Mouse (Mus musculus): Measurements from ENCODE around the gene Frmd4a.
"Not testable (repeated sequence)": the region's sequence is repeated elsewhere in the genome, so short reads cannot be mapped to it uniquely, and the experiment has no call there.

Frmd4a gene

DNA sequence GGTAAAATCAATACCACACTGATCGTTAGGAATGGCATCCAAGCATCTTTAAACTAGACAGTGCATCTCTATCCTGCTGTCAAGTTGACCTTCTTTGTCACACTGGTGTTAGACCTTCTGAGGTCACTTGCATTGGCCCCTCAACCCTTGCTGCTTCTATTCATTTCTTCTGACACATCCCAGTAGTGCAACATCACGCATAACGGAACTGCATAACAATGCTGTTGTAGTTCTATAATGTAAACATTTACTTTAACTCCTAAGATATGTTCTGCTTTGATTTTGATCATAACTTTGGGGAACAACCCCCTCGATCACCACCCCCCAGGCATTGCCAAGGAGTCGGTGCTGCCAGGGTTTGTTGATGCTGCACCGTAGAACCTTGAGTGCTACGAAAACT lies 558.5 kb downstream of the Frmd4a start:
- DNase-seq (ENCODE audit: low spot score in 2 of 2): no peak

DNA sequence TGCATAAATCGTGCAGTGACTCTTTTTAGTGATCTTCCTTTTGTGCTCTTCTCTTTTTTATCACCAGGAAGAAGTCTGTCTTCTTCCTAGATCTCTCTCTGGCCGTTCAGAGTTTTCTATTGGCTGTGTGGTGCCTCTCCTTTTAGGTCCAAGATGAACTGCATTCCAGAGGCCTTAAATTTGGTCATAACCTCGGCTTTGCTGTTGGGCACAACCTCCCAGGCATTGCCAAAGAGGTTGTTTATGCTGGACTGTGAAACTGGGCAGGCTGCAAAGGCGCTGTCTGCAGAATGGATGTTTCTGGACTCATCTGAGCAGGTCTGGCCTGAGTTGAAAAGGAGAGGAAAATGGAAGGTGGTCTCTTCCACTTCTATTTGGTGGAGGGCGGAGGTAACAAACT lies 560.8 kb downstream of the Frmd4a start:
- no peak for DNase-seq (ENCODE audit: low spot score in 2 of 2)

DNA sequence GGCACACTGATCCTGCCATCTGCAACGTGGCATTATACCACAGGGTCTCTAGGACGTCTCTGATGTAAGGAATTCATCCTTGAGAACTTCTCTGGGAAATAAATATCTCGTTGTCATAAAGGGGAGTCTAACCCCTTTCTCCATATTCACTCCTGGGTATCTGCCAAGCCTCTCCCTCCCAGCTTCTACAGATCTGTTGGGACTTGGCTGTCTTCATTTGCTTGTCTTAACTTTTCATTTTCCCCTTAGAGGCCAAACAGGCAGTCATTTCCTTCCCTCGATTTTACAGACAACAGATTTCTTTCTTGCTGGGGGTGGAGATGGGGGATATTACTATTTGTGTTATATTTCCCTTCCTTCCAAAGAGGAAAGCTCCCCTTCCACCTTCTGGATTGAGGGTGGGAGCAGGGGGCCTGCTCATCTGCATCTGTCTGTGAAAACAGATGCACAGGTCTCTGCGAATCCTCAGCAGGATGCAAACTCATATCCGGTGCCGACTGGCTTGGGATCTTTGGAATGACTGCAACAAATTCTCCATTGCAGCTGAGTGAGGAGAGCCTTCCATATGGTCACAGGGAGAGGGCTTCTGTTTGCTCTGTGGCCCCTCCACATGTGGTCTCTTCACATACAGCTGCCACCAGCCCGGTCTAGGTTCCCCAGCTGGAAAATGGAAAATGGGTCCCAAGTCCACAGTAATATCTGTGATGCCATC lies 562.0 kb downstream of the Frmd4a start:
- no peak for DNase-seq (ENCODE audit: low spot score in 2 of 2)

DNA sequence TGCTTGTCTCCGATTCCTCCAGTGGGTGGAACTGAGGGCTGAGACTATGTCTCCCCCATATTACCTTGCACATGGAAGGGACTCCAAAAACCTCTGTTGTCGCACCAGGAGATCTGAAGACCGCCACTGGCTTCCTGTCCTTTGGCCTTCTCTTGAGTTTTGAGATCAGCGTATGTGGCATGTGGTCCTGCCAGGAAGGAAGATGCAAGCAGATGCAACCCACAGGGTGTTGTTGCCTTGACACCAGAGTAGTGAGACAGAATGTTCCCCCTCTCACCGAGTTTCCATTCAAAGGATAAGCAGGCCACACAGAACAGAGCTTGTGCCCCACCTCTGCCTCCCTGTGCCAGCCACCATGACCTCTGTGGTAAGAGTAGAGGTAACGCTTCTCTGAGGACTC lies 563.1 kb downstream of the Frmd4a start:
- no peak for DNase-seq (ENCODE audit: low spot score in 2 of 2)

DNA sequence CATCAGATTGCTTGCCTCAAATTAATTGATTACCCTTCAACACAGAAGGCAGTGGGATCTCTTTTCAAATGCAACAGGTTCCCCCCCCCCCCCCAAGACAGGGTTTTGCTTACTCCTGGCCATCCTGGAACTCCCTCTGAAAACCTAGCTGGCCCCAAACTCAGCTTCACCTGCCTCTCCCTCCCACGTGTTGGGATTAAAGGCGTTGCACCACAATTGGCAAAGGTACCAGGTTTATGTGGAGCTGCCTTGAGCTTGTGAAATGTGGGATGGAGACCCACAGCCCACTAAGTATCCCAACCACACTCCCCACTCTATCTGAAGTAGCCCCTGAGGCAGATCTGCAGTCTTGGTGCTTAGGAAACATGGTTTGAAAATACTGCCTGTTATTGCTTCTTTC lies 565.4 kb downstream of the Frmd4a start:
- DNase-seq (ENCODE audit: low spot score in 2 of 2): no peak

DNA sequence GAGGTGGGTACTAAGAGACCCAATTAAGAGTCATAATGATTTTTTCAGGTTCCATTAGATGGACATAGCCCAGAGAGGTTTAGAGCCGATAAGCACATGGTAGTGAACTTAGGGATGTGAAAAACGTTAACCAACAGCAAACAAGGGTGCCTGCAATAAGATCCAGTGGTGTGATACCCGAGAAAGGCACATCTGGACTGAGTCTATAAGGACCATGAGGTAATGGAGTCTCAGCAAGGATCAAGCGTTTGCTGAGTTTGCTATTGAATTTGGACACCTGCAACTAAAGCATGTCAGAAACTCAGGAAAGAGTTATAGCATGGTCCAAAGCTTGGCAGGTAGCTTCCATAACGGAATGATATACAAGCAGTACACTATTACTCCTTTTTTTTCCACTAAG lies 566.7 kb downstream of the Frmd4a start:
- no peak for DNase-seq (ENCODE audit: low spot score in 2 of 2)

DNA sequence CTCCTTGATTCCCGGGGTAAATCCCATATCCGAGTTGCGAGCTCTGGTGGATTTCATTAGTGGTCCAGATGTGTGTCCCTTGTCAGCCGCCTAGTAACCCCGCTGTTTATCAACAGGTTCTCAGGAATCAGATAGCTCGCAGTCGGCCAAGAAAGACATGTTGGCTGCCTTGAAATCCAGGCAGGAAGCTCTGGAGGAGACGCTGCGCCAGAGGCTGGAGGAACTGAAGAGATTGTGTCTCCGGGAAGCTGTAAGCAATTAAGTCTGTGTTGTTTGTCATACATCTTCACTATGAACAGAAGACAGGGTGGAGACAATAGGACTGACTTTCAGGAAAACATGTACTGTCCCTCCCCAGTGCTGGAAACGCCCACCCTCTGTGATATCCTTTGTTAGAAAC lies 568.7 kb downstream of the Frmd4a start:
- no peak for DNase-seq (ENCODE audit: low spot score in 2 of 2)

DNA sequence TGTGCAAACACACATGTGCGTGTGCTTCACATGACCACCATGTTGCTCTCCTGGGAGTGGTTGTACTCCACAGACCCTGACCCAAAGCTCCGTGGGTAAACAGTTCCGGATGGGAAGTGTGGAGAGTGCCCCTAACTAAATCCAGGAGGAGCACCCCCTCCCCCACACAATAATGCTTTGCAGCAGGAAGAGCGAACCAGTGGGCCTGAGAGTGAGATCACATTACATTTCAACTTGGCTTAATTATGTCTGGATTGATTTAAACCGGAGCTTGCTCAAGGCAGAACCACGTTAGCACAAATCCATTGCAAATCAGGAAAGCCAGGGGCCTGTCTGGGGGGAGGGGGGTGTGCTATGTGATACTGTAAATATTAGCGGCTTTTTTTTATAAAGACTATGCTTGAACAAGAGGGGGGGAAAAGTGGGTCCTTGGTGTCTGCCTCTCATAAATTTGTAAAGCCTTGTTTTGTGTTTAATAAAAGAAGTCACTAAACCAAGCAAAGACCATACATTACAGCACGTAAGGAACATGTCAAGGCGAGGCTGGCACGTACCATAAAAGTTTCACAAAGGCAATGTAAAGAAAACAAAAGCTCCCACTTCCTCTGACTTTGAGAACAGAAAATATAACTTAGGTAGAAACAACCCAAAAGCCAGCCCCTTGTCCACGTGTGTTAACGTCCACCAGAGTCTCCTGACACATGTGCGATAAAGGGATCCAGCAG lies 570.3 kb downstream of the Frmd4a start:
- no peak for DNase-seq (ENCODE audit: low spot score in 2 of 2)

DNA sequence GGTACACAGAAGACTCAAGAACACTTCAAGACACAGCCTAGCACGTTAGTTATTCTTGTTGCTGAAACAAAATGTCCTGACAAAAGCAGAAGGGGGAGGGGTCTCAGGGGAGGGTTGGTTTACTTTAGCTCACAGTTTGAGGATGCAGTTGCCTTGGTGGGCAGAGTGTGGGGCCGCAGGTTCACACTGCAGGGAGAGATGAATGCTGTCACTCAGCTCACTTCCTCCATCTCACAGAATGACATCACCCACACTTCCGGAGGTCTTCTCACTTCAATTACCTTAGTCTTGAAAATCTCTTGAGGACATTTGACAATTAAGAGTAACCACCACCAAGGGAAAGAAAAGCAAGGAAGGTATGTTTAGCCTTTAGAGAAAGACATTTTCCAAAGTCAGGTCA lies 574.1 kb downstream of the Frmd4a start:
- no peak for DNase-seq (ENCODE audit: low spot score in 2 of 2)

DNA sequence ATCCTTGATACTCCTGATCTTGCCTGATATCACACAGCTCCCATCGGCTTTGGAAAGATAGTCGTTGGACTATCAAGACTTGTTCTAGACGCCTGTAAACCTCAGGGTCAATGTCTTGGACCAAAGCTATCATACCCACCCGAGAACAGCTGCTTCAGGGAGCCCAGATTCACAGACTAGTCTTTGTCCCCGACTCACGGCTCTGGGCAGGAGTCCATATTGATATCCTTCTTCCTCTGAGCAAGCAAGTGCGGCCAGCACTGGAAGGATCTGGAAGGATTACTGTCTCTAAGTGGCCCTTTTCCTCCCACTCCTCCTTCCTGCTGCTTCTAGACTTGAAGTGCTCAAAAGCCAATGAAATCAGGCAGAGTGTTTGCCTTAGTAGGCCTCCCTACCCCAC lies 575.1 kb downstream of the Frmd4a start:
- DNase-seq (ENCODE audit: low spot score in 2 of 2): no peak

DNA sequence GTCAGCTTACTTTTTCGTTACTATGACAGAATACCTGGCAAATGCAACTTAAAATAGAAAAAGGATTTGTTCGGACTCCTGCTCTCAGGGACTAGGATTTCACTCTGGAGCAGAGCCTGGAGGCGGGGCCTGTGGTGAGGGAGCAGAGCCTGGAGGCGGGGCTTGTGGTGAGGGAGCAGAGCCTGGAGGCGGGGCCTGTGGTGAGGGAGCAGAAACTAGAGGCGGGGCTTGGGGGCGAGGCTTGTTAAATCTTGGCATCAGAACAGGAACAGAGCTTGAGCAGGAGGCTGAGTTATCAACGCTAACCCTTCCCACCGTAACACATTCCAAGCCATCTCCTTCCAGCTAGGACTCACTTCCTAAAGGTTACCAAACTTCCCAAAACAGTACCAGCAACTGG lies 575.9 kb downstream of the Frmd4a start:
- DNase-seq (ENCODE audit: low spot score in 2 of 2): no peak

DNA sequence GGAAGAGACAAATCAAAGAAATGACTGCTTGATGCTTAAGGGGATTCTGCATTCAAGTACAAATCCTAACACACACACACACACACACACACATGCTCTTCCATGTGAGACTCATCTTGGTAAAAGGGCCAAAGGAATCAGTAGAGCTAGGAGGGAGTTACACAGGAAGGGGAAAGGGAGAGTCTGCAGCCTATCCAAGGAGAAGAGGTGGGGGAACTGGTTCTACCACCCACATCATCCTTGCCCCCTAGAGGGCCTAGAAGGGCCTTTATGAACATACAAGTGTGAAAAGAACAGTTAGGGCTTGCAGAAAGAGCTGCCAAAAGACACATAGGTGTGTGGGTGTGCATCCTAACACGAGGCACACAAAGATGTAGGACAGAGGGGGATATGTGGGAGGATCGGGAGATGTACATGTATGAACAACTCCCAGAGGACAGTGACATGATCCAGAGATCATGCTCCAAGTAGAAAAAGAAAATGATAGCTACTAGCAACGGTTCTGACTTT lies 576.4 kb downstream of the Frmd4a start:
- DNase-seq (ENCODE audit: low spot score in 2 of 2): no peak

DNA sequence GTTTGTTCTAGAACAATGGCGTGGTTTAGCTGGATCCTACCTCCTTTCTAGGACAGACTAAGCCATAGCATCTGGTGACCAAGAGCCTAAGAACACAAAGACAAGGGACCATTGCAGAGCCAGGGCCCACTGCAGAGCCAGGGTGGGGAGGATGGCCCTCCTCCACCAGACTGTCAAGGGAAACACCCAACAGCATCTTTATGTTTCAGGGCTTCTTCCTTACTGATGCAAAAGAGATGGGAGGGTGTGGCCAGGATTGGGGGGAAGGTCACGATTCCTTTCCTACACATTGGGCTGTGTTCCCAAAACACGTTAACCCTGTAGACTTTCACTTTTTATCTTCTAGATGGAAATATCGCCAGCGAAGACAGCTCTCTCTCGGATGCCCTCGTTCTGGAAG lies 579.5 kb downstream of the Frmd4a start:
- no peak for DNase-seq (ENCODE audit: low spot score in 2 of 2)

DNA sequence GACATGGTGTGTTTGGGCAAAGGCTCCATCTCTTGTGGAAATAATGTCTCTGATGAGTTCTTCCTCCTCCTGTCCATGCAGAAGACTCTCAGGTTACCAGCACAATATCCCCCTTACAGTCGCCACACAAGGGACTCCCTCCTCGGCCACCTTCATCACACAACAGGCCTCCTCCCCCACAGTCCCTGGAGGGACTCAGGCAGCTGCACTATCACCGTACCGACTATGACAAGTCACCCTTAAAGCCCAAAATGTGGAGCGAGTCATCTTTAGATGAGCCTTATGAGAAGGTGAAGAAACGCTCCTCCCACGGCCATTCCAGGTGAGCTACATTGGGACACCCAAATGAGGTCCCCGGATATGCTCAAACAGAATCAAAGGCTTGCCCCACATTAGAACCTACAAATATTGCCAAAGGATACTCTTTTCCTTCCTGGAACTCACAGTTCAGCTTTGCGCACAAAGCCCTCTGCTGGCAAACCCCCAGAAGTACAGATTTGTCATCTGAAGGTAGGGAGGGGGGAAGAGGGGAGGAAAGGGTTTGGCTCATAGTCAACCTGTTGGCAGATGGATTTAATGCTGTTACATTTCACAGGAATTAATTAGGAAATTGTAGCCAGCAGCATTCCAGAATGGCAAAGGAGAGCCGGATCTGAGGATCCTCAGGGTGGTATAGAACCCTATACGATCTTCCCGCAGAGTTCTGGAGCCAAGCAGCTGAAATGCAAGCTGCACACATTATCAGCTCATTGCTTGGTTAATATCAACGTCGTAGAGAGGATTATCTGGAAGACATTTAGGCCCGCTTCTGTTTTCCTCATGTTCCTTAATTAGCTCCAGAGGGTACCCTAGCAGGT lies 583.7 kb downstream of the Frmd4a start:
- peak in 1 of 2 experiments; percentile 17 for DNase-seq (ENCODE audit: low spot score in 2 of 2)

DNA sequence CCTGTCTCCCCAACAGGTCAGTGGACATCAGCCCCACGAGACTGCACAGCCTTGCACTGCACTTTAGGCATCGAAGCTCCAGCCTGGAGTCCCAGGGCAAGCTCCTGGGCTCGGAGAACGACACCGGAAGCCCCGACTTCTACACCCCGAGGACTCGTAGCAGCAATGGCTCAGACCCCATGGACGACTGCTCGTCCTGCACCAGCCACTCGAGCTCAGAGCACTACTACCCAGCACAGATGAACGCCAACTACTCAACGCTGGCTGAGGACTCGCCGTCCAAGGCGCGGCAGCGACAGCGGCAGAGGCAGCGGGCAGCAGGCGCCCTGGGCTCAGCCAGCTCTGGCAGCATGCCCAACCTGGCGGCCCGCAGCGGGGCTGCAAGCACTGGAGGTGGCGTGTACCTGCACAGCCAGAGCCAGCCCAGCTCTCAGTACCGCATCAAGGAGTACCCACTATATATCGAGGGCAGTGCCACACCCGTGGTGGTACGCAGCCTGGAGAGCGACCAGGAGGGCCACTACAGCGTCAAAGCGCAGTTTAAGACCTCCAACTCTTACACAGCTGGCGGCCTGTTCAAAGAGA lies 585.9 kb downstream of the Frmd4a start:
- DNase-seq (ENCODE audit: low spot score in 2 of 2): no peak

DNA sequence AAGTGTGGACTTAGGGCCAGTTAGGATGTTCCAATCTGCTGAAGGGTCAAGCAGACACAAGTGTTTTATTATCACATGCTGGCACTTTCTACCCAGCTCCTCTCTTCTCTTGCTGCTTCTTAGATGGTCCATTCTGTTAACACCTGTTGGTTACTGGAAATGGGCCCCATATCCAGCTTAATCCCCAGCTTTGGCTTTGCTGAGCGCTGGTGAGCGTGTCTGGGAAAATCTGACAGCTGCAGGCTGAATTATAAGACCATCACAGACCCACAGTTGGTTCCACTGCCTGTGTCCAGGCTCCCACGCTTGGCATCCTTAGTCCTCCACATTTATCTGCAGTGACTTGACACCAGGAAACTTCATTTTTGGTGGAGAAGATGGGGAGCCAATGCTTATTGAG lies 589.0 kb downstream of the Frmd4a start:
- DNase-seq (ENCODE audit: low spot score in 2 of 2): no peak

DNA sequence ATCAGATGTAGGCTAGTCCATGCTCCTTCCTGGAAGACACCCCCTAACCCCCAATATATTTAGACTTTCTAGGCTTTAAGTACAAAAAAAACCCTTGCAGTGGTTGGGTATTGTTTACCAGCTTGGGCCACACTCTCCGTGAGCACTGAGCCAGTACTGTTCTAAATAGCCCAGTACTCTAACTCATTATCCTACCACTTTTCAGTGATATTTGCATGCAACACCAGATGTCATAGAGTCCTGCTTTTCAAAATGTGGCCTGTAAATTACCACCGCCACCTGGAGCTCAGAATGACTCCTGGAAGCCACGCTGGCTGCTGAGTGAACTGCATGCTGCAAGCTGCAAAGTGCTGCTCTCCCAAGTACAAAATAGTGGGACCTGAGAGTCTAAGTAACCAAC lies 590.7 kb downstream of the Frmd4a start:
- DNase-seq (ENCODE audit: low spot score in 2 of 2): no peak

DNA sequence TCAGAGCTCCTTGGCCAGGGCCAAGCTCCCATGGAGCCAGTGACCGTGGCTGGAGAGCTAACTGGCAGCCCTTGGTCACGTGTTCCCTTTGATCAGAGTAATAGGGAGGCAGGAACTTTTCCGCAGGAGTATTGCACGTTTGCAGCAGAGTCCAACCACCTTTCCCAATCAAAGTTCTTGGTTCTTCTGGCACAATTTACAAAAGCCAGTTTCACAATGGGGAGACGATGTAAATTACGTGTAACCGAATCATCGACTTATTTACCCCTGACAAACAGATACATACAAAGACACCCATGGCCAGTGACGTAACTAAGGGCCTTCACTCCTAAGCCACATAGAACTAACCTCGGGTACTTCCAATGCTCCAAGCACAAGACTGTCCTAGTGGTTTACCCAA lies 591.9 kb downstream of the Frmd4a start:
- DNase-seq (ENCODE audit: low spot score in 2 of 2): no peak

DNA sequence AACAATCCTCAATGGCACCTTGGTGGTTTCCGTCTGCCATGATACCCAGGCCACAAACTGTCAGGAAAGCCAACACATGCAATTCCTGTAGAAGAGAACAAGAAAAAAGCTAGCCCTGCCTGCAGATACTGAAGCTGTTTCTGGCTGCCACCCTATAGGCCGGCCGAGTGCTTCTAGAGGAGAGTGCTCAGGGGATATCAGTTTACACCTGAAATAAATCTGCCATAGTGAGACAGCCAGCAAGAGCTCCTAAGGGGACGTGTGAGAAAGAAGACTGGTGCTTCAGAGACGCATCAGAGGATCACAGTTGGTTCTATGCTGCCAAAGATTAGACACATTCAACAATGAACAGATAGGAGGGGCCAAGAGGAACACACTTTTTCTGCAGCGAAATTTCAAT lies 593.8 kb downstream of the Frmd4a start:
- no peak for DNase-seq (ENCODE audit: low spot score in 2 of 2)

DNA sequence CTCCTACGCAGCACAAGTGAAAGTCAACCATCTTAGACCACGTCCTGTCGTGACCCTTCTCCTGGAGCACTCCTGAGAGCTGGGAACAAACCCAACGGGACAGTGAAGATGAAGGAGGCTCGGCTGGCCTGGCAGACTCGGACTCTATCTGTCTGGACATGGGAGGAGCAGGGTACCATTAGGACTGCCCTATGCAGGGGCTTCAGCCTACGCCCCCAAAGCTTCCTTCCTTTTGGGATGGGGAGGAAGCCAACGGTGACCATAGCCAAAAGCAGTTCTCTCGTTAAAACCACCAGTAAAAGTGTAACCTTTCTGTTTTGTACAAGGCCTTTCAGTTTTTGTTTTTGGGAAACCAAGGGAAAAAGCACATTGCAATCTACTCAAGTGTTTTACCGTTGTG lies 594.2 kb downstream of the Frmd4a start:
- no peak for DNase-seq (ENCODE audit: low spot score in 2 of 2)

DNA sequence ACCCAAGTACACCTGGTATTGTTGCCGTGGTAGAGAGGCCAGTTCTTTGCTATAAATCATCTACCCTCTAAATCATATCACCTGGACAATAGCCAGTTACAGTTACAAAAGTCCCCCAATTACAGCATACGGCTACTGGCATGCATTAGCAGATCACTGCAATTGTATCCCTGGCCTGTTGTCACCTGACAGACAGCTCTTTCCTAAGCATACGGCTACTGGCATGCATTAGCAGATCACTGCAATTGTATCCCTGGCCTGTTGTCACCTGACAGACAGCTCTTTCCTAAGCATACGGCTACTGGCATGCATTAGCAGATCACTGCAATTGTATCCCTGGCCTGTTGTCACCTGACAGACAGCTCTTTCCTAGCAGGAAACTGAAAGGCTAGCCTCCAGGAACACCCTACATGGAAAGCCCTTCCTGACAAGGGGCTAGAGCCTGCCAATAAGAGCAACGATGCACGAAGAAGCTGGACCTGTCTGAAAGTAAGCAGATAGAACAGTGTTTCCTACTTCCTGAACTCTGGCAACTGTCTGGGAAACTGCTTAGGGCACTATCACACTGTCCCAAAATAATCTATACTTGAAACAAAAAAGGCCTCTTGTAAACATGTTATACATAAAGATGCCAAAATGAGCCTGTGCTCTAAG lies 596.9 kb downstream of the Frmd4a start:
- not testable (repeated sequence) for DNase-seq (ENCODE audit: low spot score in 2 of 2)
